Mouse (Mus musculus) gastrocnemius, postnatal 10 days (tissue): ENCODE results near the gene Eid3. TPM values are rescaled to one million over a fixed set of nuclear protein-coding genes. Genes with fewer than 3 reads are reported as not detected.

Experiments used
- DNase-seq: peaks from one replicate; pipeline ENCODE4 v3.0.0; 2021; ENCODE audit warnings: mixed read lengths
- long read RNA-seq, 2 experiments: library from polyadenylated mRNA; stranded (forward); transcript quantifications; one replicate each; pipeline ENCODE4 v2.0.0; 2021
- total RNA-seq, 2 experiments: library from RNA; stranded (reverse); gene quantifications; 2 replicates each; pipeline ENCODE4 v1.2.3; 2021

Eid3 gene
- 1 to 10 TPM in 1 of 2 experiments, under 1 TPM in 1; 0.78 to 2.3 TPM for total RNA-seq
- long read RNA-seq, experiment 1: 0 reads
- long read RNA-seq, experiment 2: 0 reads

DNA sequence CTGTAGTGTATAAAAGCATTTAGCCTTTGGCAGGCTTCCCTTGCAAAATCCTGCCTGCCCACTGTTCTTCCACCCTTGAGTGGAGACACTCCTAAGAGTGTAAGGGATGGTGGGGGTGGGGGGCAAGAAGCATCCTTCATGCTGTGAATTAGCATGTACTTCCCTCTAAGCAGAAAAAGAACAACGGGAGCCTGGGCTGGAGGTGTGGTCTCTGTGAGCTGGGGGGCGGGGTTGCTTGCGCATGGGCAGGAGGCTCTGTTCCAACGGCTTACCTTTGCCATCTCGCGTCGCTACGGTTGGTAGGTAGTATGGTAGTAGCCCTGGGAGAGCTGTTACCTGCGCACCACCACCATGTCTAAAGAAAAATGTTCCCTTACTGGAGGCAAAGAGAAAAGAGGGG is at the start of gene Eid3:
Eid3 (plus strand) TSS at position 271 of the 400 bp plus-strand sequence.
- DNase-seq: no peak

DNA sequence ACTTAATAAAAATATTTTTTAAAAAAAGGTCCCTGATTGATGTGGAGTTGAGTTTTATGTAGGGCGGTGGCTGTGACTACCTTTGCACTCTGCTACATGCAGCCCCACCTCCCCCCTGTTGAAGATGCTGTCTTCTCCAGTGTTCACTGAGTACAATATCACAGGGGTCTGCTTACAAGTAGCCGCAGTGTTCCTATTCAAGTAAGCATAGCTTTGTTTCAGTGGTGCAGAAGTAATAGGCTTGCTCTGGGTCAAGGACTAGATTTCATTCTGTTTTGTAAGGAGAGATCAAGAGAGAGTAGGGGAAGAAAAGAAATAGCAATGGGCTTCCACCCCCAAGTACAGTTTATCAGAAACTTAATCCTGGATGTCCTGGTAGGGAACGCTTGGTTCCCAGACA is 48.9 kb upstream of the Eid3 start:
- DNase-seq: no peak

DNA sequence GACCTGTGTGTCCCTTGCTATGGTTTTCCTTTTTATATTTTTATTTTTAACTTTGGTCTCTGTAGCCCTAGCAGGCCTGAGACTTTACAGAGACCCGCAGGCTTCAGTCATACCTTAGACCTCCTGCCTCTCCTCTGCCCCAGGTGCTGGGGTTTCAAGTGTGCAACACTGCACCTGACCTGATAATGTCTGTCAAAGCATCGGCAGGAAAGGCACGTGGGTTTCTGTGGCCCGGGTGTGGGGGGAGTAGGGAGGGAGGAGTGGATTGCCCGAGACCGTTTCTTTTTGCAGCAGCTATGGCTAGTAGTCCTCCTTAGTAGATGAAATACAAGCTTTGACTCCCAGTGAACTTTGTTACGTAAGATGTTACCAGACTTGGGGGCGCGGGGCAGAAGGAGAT is 48.5 kb upstream of the Eid3 start:
- no peak for DNase-seq

DNA sequence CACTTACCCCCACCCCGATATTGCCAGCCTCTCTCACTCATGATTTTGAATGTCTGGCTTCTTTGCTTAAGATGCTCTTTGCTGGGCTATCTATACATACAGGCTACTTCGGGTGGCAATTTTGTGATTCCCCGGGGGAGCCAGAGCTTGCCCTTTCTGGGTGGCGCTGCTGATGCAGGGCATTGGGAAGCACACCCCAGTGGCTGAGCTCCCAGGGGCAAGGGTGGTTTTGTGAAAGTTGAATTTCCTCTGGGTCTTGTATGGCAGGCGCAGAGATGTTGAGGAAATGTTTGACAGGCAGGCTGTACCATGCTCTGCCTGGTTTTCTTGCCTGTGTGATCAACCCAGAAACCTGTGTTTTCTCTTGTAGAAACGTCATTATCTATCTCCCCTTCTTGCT is 47.8 kb upstream of the Eid3 start:
- DNase-seq: no peak

DNA sequence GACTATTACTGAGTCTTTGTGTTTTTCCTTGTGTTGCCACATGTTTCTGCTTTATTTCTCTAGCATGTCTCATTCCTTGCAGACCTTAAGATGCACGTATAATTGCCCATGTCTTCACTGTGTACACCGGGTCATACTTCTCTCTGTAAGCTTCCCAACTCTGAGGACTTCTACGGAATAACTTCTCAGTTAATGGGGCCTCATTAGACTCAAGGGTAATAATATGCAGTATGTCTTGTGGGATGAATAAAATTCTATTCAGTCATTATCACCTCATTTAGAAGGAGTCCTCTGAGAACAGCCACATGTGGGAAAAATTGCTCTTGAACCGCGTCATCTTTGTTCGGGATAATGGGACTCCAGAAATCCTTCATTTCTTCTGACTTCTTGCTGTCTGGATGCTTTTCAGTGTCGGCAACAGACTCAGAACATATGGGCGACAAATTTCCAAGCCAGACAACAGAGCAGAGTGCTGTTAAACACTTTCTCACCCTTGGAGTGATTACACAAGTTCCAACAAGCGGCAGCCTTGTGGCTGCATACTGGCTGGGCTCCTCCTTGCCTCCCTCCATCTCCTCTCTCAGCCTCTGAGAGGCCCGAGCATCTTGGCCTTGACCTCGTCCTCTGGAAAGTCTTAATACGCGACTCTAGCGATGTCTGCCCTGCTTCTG is 43.2 kb upstream of the Eid3 start:
- no peak for DNase-seq

DNA sequence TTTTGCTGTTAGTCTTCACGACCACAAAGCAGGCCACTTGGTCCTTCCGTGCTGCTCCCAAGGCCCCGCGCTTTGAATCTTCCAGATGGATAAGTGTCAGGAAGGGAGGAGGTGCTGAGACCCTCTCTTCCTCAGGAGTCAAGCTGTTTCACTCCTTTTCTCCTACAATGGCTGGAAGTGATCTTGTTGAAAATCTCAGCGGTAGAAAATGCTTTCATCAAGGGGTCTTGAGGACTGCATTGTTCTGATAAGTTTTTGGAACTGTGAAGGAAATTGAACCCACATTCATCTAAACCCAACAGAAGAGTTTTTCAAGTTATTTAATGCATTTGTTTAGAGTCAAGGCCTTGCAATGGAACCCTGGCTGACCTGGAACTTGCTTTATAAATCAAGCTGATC is 42.6 kb upstream of the Eid3 start:
- DNase-seq: no peak

DNA sequence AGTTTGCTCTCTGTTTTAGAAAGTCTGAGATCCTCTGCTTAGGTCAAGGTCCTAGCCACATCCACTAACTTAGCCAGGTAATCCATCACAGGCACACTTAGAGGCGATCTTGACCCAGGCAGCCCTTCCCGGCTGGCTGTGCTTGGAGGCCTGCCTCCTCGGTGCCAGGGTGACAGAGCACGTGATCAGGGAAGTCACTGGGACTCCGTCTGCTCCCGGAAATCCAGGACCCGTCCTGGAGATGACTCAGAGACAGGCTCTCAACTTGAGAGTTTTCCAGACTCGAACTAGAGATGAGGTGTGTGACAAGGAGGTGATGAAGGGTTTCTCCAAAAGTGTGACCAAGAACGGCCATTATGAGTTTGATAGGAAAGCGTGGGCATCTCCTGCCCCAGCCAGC is 41.9 kb upstream of the Eid3 start:
- no peak for DNase-seq

DNA sequence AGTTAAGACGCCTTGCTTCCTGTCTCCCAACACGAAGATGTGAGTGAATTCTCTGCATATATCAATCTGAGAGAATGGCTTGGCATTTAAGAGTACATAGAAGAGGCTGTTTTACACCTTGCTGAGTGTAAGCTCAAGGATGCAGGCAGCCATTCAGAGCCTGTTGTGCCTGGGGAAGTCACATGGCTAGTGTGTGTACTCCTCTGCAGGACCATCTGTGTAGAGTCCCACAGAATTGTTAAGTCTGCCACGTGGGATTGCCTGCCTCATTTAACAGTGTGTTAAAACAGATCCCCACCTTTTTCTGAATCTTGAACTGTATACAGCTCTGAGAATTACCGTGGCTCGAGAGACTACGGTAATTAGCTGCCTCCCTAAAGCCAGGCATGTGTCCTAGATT is 39.9 kb upstream of the Eid3 start:
- no peak for DNase-seq

DNA sequence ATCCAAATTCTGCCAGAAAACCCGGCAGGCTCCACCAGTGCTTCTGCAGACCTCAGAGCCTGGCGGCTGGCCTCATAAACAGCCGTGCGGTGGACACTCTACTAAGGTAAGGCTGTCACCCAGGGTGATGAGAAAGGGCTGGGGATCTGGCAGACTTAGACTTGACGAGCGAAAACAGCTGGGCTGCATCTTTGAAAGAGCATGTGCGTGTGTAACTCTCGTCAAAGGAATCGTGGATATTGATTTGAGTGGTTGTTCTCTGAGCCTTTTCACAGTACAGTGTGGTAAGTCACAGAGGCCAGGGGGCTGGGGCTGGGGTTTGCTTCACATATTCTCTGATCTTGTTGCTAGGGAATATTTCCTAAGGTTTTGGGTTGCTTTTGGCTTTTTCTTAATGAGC is 32.5 kb upstream of the Eid3 start, which contains the start of gene Txnrd1:
Txnrd1 (plus strand) TSS at position 26 of the 400 bp plus-strand sequence.
- no peak for DNase-seq

DNA sequence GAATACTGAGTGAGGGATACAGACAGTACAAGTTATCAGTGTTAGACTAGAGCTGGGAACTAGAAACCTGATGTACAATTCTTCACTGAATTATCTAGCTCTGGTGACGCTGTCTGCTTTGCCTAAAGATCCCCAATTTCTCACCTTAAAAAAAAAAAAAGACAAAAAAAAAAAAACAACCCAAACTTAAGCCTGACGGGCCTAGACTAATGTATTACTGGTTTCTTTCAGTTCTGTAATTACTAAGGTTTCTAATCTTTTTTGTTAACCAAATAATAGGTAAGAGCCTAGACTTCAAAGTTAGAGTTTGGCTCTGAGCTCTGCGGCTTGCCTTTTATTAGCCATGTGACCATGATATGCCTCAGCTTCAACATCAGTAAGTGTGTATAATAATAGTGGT is 30.5 kb upstream of the Eid3 start:
- DNase-seq: no peak

DNA sequence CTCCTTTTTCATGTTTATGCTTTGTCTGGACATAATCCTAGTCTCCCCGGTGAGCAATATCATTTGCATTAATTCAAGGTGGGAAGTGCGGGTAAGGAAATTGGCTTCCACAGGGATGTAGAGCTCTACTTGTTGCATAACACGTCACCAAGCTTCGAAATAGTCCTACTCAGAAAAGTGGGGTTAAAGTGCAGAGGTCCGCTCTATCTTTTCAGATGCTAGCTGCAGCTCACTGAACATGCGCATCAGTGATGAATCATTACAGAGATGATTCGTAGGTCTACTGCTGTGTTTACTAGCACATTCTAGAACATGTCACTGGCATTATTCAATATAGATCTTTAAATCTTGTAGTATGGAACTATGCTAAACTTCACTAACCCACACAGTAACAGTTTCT is 28.0 kb upstream of the Eid3 start:
- DNase-seq: no peak

DNA sequence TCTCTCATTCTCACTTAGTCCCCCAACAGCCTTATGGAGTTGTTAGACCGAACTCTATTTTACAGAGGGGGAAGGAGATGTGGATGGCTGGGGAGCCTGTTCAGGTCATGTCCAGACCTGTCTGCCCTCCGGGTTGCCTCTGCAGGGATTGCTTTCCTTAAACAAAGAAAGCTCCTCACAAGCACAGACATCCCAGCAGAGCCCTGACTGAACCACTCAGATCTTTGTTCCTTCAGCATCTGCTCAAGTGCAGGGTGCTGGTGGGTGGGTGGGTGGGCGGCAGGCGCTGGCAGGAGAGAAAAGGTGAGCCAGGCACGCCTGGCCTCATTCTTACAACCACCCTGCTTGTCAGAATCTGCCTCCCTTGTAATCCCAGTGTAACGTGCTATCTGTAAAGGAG is 22.3 kb upstream of the Eid3 start:
- DNase-seq: no peak

DNA sequence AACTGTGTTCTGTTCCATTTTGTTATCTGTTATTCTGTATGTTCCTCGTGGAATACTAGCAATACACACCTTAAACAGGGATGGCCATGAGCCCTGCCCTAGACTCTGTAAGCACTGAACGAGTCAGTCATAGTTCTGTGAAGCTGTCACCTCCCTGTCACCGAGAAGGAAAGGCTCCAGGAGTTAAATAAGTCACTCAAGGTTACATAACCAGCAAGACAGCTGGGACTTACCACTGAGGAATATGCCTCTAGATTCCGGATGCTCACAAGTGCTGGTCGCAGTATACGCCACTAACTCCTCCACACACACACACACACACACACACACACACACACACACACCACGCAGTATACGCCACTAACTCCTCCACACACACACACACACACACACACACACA is 21.7 kb upstream of the Eid3 start:
- DNase-seq: no peak

DNA sequence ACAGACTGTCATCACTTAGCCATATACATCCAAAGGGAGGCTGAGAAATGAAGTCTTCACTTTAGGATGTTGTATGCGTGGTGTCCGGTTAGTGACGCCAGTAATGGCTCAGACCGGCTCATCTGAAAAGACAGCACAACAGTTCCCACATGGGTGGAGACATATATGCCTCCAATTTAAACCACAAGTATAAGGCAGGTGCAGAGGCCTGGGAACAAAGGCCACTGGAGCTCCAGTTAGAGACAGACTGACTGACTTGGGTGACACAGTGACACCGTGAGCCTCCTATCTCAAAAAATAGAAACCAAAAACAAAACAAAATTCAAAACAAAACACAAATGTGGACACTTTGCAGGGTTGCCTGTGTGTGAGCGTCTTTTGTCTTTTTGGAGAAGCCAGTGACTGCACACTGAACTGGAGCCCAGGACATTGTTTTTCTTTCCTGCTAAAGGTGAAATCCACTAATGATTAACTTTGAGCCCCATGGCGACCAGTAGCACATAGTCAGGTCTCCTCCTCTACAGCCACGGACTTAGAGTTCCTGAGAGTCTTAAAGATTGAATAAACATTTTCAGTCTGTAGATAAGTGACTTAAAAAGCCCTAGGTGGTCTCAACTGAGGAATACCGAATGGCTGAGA is 18.5 kb upstream of the Eid3 start:
- no peak for DNase-seq

DNA sequence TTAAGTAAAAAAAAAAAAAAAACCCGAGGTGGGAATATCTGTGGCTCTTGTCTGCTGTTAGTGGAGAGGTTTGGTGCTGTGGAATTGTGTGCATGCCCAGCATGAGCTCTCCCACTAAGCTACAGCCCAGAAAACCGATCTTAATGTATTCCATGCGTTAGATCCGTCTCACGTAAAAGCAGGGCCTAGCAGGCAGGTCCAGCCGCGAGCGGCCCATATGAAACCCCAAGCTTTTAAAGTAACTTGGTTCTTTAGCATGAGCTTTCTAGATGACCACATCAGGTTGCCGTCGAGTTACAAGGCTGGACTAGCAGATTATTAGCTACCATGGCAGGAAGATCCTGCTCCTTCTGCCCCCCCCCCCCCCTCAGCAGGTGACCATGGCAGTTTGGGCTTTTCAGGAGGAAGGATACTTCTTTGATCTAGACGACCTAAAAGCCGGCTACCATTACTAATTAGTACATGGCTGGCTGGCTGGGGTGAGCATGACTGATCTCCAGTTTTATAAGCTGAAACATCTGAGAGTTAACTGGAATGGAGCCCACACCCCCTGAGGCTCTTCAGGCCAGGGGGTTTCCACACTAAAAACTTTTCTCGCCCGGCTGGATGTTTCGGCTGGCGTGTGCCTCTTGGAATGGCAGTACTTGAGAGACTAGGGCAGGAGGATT is 16.6 kb upstream of the Eid3 start:
- DNase-seq: no peak

DNA sequence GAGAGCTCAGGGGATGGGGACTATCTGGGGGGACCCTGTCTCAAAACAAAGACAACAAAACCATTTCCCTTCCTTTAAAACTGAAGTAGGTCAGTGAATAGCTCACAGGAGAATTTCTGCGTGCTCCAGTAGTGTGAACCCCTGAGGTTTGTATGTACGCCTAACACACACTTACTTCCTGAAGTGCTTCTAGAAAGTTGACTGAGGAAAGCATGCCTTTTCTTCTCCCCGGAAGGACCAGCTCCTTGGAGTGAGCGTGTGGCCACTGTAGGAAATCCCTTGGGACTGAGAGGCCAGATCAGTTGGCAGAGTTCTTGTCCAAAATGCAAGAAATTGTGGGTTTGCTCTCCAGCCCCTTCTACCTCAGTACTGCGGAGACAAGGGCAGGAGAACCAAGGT is 16.1 kb upstream of the Eid3 start:
- DNase-seq: no peak

DNA sequence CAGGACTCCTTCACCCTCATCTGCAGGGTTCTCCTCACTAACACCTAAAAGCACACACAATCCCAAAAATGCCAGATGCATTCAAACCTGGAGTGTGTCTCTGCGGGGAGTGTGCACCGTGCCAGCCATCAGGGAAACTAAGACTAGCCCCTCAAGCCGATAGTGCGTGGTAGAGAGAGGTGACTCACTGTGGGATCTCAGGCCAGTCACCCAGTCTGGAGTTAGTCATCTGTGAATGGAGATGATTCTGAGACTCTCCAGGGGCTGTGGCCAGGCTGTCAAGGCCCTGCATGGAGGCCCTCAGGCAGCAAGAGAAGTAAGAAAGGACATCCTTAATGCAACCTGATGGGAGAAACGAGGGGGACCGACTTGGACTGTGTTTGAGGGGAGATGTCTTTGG is 14.7 kb upstream of the Eid3 start:
- no peak for DNase-seq

DNA sequence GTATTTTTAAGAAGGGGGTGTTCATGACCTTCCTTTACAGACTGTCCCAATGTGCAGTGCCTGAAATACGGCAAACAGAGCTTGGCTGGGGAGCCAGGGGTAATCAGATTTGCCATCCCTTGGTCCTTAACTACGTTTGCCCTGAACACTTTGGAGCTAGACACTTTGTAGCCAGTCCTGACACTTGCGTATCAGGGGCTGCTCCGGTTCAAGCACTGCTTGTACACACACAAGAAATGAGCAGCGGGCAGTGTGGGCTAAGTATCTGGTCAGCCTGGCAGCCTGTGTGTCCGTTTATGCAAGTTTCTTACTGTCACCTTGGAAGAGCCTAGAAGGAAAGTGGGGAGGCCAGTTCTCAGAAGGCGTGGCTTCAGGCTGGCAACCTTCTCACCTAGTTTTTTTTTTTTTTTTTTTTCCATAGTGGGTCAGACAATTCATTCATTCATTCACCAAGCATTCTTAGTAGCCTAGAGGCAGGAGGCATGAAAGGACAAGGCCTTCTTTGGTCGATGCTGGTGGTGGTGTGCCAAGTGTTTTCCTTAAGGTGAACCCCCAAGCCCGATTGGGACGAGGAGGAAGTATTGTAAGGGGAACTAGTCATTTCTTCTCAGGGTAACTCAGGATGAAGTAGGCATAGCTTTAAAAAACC is 8.3 kb upstream of the Eid3 start:
- DNase-seq: no peak

DNA sequence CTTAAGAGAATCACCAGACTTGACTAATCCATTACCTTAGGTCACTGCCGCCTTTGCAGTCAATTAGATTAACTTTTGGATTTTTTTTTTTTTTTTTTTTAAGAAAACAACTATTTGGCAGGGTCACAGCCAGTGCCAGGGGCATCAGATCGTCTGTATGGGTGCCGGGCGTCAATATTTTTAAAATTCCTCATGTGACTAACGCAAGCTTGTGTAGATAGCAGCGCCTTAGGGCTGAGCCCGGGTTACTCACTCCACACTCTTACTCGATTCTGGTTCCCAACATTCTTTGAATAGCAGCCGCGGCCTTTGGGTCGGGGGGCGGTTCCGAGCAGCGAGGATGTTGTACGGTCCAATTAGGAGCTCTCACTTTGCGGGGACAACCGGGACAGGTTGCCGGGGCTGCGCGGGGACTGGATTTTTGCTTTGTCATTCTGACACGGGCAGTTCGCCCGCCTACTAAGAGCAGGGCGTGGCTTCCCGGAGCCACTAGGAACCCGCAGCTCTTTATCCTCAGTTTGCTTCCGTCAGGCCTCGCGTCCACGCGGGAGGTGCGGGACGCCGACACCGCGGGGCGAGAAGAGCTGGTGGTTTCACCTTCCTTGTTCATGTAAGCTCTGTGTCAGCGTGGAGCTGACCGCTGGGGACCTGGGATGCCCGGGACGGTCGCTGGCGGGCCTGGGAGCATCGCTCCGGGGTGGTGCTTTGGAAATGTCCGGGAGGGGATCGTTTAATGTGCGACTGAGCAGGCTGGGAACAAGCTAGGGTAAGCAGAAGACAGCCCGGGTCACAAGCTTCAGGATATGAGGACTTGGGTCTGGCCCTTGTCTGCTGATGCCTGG is 7.5 kb upstream of the Eid3 start:
- DNase-seq: peak; percentile 86

DNA sequence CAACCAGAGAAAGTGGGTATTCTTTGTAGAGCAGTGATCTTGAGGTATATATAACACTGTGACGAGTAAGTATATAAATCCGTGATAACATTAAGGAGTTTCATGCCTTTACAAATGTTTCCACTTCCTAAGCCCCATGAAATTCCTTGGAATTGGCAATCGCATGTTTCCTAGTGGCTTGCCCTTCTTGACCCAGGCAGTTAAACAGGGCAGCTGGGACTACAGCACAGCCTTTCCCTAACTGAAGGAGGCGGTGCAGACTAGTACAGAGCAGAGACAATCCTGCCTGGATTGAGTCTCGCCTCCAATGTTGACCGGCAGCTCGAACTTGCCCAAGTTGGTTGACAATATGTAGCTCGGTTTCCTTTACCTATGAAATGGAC is 6.9 kb upstream of the Eid3 start:
- peak; percentile 29 for DNase-seq

DNA sequence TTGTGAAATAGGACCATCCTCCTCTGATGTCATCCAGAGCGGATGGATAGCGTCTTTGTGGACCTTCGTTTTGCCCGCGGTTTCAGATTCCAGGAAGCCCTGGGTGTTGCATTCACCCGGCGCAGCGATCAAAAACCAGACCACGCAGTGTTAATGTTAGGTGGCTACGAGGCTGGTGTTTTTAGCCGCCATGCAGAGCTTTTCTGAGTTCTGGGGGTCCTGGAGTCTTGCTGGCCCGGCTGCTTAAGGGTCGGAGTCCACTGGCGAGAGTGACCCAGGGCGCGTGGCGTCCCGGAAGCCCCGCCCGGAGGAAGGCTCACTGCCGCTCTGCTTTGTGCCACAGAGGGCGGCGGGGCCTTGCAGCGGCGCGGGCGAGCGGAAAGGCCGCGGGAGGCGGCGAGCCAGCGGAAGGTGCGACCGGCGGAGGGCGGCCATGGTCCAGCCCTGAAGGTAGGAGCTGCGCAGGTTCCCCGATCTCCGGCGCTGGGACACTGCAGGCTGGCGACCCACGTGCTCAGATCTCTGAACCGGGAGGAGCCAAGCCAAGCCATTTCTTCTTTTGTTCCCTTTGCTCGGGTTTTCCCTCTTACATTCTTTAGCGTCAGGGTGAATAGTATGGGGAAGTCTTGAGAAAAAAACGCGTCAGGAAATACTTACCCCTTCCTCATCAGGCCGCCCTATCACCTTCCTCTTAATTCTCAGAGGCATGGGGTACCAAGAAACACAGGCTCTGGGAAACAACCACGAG is 6.1 kb upstream of the Eid3 start:
- peak; percentile 70 for DNase-seq

DNA sequence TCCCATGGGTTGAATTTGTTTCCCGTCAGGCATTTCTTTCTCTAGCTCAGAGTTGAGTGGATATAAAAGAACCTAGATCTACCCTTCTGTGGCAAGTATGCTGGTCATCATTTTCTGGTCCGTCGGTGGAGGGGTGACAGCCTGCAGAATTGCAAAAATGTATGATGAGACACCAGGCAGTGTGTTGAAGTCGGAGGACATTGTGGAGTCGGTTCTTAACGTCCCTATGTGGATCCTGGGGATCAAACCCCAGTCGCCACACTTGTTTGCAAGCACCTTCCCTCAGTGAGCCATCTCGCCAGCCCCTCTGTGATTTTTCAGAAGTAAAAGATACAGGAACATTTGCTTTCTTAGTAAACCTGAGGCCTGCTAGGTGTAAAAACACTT is 5.5 kb upstream of the Eid3 start:
- DNase-seq: no peak
